Mouse (Mus musculus): ENCODE results near the gene Ccdc159.

GRCm38 (mm10) chr9:21958372-21958771 is 31.1 kb downstream of the Ccdc159 start:
- TF ChIP-seq GATA1 (IDR thresholded peaks at IDR 0.05; ENCODE audit: low read length) = no peak
- no peak for TF ChIP-seq TAL1 (IDR thresholded peaks at IDR 0.05; ENCODE audit: low read length)

Measured in erythroblast, embryonic 14.5 days (primary cell).